Mouse (Mus musculus): Measurements from ENCODE around the gene Lars2.

DNA sequence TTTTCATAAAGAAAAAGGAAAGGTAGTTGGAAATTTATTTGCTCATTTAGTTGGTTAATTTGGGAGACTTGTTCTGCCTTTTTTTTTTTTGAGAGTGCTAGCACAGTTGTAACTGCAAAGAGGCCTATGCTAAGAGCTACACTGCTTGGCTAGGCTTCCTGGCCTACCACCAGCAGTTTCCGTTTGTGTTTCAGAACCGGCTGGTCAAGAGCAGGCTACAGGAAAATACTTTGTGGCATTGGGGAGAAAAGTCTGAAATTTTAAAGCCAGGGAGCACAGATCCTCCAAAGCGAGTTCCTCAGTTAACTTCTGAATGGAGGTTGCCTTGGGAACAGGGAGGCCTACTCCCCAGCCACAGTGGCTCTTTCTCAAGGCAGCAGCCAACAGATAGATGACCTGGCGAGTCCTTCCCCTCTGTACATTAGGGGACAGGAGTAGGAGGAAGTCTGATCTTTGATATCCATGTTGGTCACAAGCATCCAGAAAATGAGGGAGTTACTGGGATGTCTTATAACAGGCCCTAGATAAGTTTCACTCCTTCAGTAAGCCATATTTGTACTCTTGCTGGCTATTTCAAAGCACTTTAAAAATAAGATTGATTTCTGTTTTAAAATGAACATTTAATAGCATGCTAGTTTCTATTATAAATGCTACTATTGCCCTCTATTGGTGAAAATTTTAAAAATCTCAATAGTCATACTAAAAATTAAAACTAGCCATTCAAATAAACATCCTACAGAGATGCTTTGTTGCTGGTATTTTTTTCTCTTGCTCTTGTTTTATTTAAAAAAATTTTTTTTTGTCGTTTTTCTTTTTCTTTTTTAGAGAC is 73.7 kb downstream of the Lars2 start:
- TF ChIP-seq EP300 (IDR thresholded peaks at IDR 0.05; ENCODE audit: low read depth) (no peak), CTCF (IDR thresholded peaks at IDR 0.05; ENCODE audit: low read depth) (peak; percentile 12; the same call in 1 of the 2 replicates)

Measured in heart, postnatal 0 days (tissue).